Mouse (Mus musculus): Measurements from ENCODE around the gene Bphl.
"Not testable (repeated sequence)": the region's sequence is repeated elsewhere in the genome, so short reads cannot be mapped to it uniquely, and the experiment has no call there.

Bphl gene

DNA sequence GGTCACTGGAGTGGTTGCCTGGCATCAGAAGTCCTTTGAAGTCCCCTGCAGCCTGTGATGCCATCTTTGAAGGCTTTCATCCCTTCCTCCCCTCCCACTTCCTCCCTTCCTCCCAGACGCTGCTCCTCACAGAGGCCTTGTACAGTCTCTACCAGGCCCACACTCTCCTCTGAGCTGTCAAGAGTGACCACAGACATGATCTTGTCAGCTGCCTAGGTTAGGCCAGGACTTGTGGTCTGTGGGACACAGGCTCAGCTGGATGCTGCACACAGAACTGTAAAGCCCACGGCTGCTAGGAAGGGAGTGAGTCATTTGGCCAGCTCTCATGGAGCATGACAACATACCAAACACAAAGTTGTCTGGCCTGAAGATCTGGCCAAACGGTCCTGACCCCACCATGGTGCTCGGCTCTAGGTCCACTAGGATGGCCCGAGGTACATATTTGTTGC lies 50.8 kb downstream of the Bphl start:
- not testable (repeated sequence) for DNase-seq (ENCODE audit: low spot score)

DNA sequence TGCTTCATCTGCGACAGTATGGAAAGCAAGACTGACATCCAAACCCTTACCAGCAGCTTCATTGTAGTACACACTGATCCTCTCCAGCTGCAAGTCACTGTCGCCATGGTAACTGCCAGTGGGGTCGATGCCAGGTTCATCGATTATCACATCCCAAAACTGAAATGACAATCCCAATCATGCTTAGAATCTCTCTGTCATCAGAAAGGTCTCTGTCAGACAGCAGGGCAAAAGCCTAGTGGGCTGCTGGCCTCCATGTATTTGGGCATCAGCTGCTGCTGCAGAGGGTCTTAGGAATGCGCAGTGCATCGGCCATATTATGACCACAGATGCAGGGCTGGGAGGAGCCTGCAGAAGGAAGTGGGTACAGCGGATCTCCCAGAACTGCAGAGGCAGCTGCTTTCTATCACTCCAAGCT lies 51.5 kb downstream of the Bphl start:
- DNase-seq (ENCODE audit: low spot score) = peak; percentile 36

DNA sequence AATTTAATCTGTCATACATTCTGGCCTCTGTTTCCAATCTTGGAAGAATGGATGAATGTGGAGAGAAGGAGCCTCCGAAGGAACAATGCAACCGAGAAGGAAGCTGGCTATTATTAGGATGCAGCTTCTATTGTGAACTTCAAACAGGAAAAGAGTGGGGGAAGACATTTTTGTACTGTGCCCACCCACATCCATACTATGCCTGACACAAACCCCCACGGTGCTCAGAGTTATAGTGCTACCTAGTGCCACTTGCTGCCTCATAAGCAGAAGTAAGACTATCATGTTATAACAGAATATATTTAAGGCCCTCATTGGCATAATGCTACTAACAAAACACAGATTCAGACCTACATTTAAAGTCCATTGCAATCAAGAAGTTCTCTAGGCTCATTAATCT lies 52.0 kb downstream of the Bphl start:
- no peak for DNase-seq (ENCODE audit: low spot score)

DNA sequence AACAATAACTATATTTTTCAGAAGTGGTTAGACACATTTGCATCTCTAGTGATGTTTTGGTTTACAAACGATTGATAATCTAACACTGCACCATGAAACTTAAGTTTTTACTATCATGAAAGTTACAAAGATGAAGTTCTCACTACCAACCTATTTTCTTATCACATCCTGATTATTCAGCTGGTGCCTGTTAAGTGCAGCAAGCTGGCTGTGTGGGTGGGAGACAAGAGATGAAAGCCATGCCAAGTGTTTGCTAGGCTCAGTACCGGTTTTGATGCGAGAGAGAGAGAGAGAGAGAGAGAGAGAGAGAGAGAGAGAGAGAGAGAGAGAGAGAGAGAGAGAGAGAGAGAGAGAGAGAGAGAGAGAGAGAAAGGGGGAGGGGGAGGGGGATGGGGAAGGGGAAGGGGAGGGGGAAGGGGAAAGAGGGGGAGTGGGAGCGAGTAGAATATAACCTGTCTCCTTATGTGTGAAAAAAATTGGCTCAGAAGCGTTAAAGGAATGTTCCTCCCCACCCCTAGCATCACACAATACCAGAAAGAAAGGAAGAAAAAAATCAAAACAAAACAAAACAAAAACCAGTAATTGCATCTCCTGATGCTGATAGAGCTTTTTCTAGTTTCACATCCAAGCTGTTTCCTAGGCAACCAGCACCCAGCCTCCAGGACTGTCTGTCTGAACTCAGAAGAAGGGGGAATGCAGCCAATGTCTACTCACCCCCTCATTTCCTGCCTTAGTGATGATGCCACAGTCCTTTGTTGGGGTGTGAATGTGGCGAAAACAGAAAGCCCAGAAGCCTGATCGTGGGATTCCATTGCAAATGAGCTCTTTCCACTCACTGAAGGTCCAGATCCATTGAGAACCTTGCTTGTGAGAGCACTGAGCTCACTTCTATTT lies 58.4 kb downstream of the Bphl start:
- peak; percentile 72 for DNase-seq (ENCODE audit: low spot score)

DNA sequence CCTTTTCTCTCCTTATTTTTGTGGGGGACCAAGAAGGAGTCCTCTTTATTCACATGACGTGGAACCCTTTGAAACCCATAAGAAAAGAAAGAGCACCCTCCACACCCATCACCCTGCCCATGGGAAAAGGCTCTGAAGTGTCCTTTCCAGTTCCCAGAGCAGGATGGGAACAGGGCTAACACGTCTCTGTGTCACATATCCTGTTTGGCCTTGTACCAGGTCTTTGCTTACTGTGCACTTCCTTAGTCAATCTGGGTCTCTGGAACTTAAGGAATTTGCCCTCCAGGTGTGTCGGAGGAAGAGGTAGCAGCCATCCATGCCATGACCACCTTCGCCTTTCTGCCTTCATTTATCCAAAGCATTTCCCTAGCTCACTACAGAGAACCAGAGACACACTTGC lies 59.1 kb downstream of the Bphl start:
- no peak for DNase-seq (ENCODE audit: low spot score)

DNA sequence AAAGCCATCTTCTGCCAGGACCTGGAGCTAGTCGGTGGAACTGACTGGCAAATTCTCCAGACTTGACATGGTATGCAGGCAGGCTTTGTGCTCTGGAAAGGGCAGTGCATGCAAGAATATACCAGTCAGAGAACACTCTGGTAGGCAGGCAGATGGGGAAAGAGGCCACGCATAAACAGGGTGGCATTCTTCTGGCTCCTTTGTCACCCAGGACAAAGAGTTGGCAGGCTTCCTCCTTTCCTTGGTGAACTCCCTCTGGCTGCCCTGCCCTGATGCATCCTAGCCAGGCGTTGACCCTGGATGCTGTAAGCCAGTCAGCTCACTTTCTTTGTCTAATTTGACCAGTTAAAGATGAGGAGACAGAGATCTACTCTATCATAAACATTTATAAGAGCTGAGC lies 59.7 kb downstream of the Bphl start:
- DNase-seq (ENCODE audit: low spot score) = no peak

DNA sequence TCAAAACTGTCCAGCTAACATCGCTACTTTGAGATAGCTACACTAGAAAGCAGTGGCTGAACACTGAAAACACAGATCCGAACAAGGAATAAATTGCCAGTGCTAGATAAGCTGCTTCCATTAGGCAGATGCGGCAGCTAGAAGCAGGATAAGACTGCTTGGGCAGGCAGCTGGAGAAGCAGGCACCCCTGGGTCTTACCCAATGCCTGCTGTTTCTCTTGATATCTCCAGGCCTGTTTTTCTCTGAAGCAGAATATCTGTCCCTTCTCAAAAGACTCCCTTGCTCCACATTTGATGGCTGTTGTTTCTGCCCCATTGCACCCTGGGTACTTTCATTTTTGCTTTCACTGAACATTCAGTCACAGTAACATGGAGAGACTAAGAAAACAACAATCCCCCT lies 63.3 kb downstream of the Bphl start:
- no peak for DNase-seq (ENCODE audit: low spot score)

DNA sequence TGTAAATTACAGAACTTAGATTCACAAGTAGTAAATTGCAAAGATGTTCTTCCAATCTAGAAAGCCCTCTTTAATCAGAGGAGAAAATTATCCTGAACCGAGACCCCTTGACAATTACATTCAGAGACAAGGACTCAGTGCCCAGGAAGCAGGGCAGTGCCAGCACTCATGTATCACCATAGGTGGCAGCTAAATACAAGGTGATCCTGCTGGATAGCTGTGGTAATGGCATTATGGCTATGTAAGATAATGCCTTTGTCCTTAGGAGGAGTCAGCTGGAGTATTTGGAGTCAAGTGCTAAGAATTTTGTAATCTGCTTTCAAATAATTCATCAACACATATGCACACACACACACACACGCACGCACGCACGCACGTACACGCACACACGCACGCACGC lies 63.9 kb downstream of the Bphl start:
- DNase-seq (ENCODE audit: low spot score) = no peak

DNA sequence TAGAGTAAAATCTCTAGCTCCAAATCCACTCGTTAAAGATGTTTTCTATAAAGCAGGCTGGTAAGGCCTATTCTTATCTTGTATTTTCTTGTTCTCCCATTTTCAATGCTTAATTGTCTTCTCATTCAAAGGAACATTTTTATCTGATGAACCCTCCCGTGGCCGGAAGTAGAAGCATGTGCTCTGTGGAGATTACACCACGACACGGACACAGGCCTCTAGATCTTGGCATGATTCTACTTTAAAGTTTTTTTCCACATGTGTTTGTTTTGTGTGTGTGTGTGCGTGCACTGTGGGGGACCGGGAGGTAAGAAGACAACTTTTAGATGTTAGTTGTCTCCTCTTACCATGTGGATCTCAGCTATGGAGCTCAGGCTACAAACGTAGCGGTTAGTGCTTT lies 64.5 kb downstream of the Bphl start:
- no peak for DNase-seq (ENCODE audit: low spot score)

DNA sequence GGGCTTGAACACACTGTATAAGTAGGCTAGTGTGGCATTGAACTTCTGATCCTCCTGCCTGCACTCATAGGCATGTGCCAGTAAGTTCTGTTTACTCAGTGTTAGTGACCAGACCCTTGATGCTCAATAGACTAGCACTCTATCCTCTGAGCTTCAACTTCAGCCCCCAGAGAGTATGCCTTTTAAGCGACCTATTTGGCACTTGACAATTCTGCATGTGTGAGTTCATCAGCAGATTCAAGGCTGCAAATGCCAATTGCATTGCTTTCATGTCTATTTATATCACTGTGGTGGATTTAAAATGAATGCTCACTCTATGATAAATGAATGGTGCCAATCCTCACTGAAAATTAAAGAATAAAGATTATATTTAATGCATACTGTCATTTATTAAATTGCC lies 68.0 kb downstream of the Bphl start:
- no peak for DNase-seq (ENCODE audit: low spot score)

DNA sequence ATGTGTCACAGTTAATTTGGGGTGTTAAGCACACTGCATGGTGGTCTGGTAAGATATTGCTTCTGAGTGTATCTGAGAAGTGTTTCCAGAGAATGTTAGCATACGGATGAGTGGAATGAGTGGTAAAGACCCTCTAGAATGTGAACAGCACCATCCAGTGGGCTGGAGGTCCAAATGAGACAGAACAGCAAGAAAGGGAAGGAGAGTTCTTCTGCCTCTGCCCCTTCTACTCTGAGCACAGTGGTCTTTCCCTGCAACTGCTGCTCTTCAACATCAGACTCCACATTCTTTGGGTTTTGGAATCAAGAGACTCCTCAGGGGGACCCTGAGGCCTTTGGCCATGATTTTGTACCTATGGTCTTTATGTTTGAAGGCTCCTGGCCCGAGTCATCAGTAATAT lies 68.9 kb downstream of the Bphl start:
- DNase-seq (ENCODE audit: low spot score) = no peak

DNA sequence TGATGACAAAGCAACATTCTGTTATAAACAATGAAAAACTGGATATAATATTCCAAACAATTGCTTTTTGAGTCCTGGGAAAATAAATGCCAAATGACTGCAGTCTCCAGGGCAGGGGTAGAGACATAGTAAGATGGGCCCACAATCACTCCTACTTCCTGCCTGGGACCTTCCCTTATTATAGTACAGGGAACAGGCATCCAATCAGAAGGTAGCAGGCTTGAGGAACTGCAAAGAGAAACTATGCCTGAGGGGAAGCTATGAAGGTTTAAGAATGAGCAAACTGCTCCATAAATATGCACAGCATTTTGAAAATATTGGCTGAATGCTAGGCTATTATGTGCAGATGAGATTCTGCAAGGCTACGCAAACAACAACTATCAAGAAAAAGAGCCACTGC lies 69.6 kb downstream of the Bphl start:
- no peak for DNase-seq (ENCODE audit: low spot score)

DNA sequence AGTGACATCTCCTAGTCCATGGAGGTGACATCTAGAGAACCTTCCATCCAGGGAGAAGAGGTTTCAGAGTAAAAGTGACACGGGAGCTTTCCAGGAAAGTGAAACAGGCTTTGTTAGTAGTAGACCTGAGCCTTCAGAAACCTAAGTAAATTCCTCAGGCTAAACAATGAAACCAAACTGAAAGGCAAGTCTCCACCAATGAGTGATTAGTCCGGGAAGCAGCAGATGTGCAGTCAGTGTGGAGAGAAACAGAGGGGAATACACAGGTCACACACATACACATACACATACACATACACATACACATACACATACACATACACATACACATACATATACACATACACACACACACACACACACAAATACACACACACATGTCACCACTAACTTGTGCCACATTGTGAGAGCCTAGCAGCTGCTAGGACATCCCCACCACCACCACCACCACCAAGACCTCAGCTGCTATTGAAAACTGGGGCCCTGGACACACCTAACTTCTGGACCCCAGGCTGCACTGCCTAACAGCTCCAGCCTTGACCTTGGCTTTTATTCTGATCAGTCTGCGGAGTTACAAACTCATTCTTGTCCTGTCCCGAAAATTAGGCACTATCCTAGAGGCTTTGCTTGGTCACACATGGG lies 71.8 kb downstream of the Bphl start:
- DNase-seq (ENCODE audit: low spot score) = no peak

DNA sequence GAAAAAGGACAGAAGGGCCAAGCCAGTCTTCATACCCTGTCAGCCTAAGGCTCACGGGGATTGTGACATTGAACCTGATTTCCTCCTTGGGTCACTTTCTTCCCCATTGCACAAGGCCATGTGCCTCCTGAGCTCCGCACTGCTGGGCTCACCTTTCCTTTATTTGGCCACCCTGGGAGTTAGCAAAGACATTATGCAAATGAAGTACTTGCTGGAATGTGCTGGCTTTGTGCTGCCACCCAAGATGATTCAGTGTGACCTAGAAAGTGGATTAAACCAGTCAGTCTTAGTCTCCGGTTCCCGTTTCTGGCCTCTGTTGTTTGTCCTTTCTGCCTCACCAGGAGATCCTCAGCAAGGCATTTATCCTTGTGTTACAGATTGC lies 72.3 kb downstream of the Bphl start:
- no peak for DNase-seq (ENCODE audit: low spot score)

DNA sequence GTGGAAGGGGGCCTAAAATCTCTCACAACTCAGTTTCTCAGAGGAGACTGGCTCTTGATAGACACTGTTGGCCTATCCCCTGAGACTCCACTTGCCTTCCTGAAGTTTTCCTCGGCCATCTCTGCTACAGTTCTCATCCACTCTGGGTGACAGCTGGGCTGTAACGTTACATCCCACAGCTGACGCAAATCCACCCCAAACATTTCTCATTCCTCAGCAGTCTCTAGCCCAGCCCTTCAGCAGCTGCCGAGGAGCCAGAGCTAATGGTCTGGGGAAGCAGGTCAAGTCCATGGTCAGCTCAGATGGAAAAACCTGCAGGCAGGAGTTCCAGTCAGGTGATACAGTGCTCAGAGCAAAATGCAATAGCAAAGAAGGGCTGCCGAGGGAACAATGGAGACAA lies 73.6 kb downstream of the Bphl start:
- no peak for DNase-seq (ENCODE audit: low spot score)

DNA sequence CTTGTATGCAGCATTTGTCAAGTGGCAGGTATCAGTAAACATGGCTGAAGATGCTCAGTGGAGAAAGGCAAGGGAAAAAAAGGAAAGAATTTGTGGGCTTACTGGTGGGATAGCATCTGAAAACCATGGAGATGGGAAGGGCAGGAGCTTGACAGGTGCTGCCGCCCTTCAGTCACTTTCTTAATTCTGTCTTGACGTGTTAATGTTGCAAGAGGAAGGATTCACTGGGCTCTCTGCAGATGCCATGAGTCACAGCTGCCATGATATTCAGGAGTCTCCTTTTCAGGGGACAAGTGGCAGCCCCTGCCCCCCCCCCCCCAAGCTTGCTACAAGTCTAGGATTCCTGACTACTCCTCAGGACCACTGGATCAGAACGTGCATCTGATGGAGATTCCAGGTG lies 74.5 kb downstream of the Bphl start:
- no peak for DNase-seq (ENCODE audit: low spot score)

DNA sequence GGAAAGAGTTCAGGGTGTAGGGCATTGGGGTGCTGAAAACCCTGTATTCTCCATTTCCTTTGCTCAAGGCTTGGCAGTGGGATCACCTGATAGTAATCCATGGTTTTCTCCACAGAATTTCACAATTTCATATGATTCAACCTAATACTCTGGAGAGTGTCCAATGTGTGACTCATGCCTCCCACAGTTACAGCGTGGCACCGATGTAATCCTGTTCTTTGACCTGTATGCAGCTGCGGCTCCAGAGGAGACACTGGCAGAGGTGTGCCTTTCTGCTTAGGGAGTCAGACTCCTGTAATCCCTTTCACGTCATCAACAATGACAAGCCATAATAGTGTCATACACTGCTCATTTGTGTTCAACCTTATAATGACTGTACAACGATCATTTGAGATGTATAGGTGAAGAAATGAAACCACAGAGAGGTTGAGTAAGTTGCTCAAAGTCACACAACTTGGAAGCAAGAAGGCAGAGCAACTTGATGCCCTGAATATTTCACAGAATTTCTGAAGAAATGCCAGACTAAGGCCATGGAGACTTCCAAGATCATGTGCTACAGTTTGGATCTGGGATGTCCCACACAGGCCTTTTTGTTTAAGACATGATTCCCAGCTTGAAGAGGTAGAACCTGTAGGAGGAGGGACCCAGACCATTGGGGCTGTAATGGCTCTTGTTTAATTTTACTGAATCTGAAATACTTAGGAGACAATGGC lies 75.1 kb downstream of the Bphl start:
- no peak for DNase-seq (ENCODE audit: low spot score)

DNA sequence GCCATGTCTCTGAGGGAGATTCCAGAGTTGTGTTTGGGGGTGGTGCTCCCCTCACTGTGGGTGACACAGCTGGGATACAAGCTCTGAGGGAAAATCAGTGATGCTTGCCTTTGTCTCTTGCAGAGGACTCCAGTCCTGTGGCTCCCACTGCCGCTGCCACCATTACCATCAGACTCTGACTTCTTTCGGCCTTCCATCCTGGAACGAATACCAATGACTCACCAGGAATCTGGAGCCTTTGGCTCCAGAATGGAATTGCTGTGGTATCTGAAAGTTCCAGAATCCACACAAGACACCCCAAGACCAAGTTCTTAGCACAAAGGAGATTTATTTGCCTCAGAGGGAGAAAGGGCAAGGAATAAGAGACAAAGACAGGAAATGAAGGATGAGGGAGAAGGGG lies 75.7 kb downstream of the Bphl start:
- DNase-seq (ENCODE audit: low spot score) = no peak

DNA sequence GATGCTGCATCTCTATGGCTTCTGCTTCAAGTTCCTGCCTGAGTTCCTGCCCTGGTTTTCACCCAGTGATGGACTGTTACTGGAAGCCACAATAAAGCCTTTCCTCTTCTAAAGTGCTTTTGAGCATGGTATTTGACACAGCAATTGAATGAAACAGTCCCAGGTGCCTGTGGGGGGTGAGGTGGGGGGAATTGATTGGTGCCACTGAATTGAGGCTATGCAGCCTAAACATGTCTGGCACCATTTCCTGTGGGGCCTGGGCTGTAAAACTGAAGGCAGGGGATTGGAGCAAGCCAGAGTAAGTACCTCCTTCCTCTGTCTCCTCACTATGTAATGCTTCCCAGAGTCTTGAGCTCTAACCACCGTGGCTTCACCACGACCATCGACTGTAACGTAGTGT lies 77.3 kb downstream of the Bphl start:
- DNase-seq (ENCODE audit: low spot score) = no peak

DNA sequence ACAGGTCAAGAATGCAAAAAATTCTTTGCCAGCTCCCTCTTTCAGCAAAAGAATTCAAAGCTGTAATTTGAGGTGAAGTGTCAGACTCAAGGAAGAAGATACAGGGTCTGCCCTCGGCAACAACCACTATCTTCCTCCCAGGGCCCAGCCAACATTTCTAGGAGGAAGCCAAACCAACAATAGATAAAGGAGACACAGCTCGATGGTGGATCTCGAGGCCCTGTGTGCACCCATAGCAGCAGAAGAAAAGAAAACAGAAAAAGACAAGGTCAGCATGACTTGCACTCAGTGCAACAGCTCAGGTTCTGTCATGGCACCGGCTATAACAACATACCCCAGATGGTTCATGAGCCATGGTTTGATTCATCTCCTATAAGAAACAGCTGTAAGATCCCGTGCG lies 79.1 kb downstream of the Bphl start:
- DNase-seq (ENCODE audit: low spot score) = no peak

DNA sequence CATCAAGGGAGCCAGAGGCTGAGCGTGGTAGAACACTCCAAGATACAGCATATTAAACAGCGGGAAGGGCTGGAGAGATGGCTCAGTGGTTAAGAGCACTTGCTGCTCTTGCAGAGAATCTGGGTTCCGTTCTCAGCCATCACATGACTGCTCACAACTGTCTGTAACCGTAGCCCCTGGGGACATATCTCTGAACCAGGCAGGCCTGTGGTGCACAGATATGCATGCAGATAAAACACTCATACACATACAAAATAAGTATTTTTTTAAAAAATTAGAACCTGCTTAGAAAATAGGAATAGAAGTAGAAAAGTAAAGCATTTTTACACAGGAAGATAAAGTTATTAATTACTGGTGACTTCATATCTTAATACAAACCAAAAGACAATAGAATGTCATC lies 81.4 kb downstream of the Bphl start:
- DNase-seq (ENCODE audit: low spot score) = no peak

DNA sequence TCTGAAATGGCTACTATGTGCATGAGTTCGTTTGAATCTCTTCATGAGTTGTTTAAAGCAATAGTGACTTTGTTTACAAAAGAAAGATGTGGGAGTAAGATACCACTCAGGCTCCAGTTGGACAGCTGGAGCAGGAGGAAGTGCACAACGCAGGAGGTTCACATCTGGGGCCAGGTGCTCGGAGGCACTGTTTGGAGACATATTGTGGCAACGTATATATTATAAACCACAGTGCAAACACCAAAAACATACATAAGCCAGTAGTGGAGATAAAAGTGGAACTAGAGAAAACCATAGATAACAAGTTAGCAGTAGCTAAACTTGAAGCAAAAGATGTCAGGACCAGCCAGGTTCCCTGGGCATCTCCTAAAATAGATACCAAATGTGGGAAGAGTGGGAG lies 82.0 kb downstream of the Bphl start:
- no peak for DNase-seq (ENCODE audit: low spot score)

DNA sequence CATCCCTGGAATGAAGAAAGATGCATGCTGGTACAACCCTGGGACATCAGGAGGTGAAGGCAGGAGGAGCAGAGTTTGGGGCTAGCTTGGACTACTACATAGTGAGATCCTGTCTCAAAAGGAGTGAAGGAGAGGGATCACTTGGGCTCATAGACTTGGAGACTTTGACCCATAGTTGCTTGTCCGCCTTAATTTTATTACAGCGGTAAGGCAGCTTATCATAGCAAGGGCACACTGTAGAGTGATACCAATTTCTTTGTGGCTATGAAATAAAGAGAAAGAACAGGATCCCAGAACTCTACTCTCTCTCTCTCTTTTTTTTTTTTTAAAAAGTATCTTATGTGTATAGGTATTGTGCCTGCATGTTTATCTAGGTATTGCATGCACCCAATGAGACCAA lies 83.1 kb downstream of the Bphl start:
- DNase-seq (ENCODE audit: low spot score) = no peak
